Mouse (Mus musculus): ENCODE data around the gene Cdca5.

The Cdca5 gene

DNA sequence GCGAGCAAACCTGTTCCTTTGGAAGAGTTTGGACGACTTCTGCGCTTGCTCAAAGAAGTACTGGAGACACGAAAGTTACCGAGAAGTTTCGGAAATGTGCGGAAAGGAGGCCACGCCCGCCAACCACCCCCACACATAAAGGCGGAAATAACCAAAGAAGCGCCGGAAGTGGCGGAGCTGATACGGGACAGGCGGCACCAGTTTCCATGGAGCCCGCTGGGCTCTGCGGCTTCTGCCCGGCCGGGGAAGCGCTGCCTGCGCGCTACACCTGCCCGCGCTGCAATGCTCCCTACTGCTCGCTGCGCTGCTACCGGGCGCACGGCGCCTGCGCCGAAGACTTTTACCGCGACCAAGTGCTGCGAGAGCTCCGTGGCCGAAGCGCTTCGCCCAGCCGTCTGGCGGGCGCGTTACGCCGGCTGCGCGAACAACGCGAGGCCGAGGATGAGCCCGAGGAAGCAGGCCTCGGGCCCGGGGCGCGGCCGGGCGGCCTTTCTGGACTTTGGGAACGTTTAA is 23.7 kb upstream of the Cdca5 start, which contains the start of gene Znhit2:
Gene Znhit2, plus strand, starts transcription at position 172 of the 513 bp plus-strand sequence.
- intact Hi-C loops (cut with DNase I): no loop called here

GRCm38 (mm10) chr19:6061641-6062302 is 23.0 kb upstream of the Cdca5 start:
- intact Hi-C loops (cut with DNase I): no loop called here

- intact Hi-C loops (cut with DNase I): no loop called here
Observed at GRCm38 (mm10) chr19:6062418-6062817, 22.4 kb upstream of the Cdca5 start.

DNA sequence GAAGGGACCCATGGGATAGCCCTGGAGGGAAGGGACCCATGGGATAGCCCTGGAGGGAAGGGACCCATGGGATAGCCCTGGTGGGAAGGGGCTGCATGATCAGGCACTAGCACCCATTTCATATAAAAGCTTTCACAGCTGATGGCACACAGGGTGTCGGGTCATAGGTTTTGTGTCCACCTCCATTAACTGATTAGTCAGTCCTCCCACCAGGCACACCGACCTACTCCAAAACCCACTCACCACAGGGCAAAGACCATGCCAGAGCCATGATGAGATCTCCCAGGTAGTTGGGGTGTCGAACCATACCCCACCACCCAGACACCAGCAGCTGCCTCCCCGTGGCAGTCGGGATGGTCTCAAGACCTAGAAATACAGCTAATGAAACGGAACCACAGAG is 21.7 kb upstream of the Cdca5 start:
- intact Hi-C loops (cut with DNase I): no loop called here

- intact Hi-C loops (cut with DNase I): no loop called here
Observed at GRCm38 (mm10) chr19:6066571-6066970, 18.2 kb upstream of the Cdca5 start.

GRCm38 (mm10) chr19:6067011-6067723 is 17.6 kb upstream of the Cdca5 start:
- intact Hi-C loops (cut with DNase I): no loop called here

- intact Hi-C loops (cut with DNase I): no loop called here
Observed at GRCm38 (mm10) chr19:6067724-6068415, 16.9 kb upstream of the Cdca5 start, which contains the start of gene Tm7sf2. TSS of gene Tm7sf2 (minus strand) at chr19:6068373.

GRCm38 (mm10) chr19:6068951-6069350 is 15.8 kb upstream of the Cdca5 start:
- intact Hi-C loops (cut with DNase I): no loop called here

- intact Hi-C loops (cut with DNase I): no loop called here
Observed at GRCm38 (mm10) chr19:6069851-6070250, 14.9 kb upstream of the Cdca5 start.

GRCm38 (mm10) chr19:6070571-6071250 is 14.1 kb upstream of the Cdca5 start:
- intact Hi-C loops (cut with DNase I): no loop called here

GRCm38 (mm10) chr19:6071261-6071660 is 13.5 kb upstream of the Cdca5 start:
- intact Hi-C loops (cut with DNase I): no loop called here

- intact Hi-C loops (cut with DNase I): no loop called here
Observed at GRCm38 (mm10) chr19:6073889-6074288, 10.9 kb upstream of the Cdca5 start.

- intact Hi-C loops (cut with DNase I): no loop called here
Observed at GRCm38 (mm10) chr19:6076564-6077393, 8.0 kb upstream of the Cdca5 start, which contains the start of gene Vps51. TSS of gene Vps51 (minus strand) at chr19:6077231.

DNA sequence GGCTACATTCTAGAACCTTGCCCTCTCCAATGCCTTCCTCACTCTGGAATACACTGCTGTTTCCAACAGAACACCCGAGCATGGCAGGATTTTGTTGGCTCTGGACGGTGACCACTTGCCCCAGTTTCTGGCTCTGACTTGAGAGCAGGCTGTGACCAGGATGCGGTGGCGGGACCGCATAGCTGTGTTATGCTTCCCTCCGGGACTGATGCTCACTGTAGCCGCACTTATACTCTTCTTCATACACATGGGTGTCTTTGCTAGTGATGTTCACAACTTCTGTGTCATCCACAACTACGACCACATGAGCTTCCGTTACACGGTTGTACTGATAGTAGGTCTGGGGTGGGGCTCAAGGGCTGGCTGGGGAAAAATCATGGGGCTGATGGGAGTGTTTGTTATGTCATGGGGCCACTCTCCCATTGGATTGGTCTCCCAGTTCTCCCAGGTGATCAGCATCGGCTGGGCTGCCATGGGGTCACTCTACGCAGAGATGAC is 4.8 kb upstream of the Cdca5 start, which contains the start of gene Tmem262:
Gene Tmem262, plus strand, starts transcription at position 51 of the 498 bp plus-strand sequence.
- intact Hi-C loops (cut with DNase I): no loop called here

DNA sequence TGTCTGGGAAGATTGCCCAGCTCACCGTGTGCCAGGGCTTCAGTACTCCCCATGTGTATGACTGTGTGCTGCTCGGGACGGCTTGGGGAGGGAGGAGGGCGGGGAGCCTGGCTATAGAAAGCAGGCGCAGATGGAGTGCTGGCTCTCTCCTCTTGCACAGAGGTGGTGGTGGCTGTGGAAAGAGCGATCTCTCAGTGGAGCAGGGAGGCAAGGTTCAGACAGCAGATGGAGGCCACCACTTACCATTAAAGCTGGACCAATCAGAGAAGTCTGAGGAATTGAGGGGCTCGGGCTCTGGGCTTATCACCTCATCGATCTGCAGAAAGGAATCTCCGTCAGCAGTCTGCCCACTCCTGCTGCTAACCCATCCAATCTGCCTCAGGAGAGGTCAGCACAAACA is 2.6 kb upstream of the Cdca5 start, which contains the start of gene Gm28374:
Gene Gm28374, minus strand, starts transcription at position 101 of the 400 bp plus-strand sequence.
- intact Hi-C loops (cut with DNase I): no loop called here

- intact Hi-C loops (cut with DNase I): loop anchor here (5.0 kb wide), 1 partner anchor 37 kb away; no protein-coding TSS in a partner anchor
Observed at GRCm38 (mm10) chr19:6085417-6085879, 665 bp downstream of the Cdca5 start.

DNA sequence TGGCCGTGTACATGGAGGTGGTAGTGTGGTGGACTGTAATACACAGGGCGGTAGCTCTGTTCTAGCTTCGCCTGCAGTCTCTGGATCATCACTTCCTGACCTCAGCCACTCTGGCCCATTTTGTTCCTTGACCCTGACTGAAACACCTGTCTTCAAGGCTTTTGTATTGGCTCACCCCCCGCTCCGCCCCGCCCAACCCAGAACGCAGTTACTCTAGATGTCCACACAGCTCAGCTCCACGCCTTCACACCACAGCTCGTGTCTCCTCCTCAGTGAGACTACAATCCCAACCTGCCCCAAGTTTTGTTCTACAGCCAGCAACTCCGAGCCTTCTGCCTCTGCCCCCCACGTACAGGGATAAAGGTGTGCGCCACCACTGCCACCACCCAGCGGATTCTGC is 4.1 kb downstream of the Cdca5 start:
- intact Hi-C loops (cut with DNase I): loop anchor here (5.0 kb wide), 1 partner anchor 33 kb away; no protein-coding TSS in a partner anchor

GRCm38 (mm10) chr19:6094119-6094518 is 9.3 kb downstream of the Cdca5 start, which contains the start of gene AC131692.1:
TSS of gene AC131692.1 (plus strand) at chr19:6094419.
- intact Hi-C loops (cut with DNase I): no loop called here

GRCm38 (mm10) chr19:6097847-6098246 is 13.1 kb downstream of the Cdca5 start:
- intact Hi-C loops (cut with DNase I): no loop called here

- intact Hi-C loops (cut with DNase I): no loop called here
Observed at GRCm38 (mm10) chr19:6101186-6101585, 16.4 kb downstream of the Cdca5 start.
